Mouse (Mus musculus) left cerebral cortex, adult 11 months (tissue): ENCODE results near the gene Cacna2d4.

Source experiments
- DNase-seq: peaks from one replicate; pipeline ENCODE4 v3.0.0; 2022; ENCODE audit warnings: low spot score

Gene Cacna2d4

GRCm38 (mm10) chr6:119224451-119225195, 11.7 kb upstream of the Cacna2d4 start:
- no peak for DNase-seq

DNA sequence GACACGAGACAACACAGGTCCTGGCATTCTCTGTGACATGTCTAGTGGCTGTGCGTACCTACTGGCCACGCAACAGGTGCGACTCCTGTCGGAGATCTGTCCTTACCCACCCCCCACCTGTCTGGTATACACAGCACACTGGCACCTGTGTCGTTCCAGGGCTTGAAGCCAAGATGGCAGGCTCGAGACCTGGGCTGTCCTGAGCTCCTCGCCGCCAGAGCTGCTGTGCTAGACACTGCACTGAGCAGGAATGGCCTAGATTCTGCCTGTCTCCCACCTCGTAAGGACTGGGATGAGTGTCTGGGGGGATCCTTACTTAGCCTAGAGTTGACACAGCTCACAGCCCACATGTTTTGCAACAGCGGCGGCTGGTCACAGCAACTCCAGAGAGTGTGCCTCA, 11.1 kb upstream of the Cacna2d4 start:
- DNase-seq, result no peak

GRCm38 (mm10) chr6:119225731-119226130, 10.6 kb upstream of the Cacna2d4 start:
- DNase-seq, result no peak

DNA sequence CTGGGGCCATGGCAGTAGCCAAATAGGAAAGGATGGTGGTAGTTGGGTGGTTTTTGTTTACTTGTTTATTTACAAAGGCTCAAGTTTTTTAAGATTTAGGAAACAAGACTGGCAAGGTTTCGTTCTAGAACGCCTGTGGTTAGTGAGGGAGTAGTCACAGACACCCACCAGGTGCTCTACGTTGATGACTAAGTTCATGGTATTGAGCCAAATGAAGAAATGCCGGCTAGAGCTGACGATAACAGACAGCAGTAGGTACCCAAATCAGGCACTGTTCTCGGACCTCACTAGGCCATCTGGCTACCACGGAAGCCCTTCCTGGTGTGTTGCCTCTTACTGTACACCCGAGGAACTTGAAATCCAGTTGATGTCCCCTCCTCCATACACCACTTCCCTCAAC, 9.3 kb upstream of the Cacna2d4 start:
- DNase-seq, result no peak

DNA sequence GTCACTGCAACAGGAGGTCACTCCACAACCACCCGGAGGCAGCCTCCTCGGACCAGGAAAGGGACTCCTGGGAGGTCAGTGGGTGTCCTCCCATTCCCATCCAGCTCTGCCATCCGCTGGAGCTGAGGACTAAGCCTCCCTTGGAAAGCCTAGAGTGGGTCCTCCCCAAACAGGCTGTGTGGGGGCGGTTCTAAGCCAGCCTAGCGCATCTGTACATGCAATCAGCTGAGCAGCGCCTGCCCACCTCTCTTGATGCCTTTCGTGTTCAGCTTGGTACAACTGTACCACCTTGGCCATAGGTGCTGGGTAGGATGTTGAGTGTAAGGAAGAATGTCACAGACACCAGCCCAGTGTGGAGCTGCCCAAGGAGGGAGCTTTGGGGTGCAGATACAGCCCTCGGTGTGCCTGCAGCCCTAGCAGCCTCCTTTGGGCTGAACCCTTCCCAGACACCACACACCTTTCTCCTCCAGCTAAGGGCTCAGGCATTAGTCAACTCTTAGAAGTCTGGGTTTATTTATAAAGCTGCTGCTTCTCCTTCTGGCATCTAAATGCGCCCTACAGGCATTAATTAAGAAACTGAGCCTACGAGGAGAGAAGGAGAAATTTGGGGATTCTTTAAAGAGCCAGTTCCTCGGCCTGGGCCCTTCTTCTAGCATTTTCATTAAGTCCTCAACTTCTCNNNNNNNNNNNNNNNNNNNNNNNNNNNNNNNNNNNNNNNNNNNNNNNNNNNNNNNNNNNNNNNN, 7.3 kb upstream of the Cacna2d4 start:
- DNase-seq, result no peak

DNA sequence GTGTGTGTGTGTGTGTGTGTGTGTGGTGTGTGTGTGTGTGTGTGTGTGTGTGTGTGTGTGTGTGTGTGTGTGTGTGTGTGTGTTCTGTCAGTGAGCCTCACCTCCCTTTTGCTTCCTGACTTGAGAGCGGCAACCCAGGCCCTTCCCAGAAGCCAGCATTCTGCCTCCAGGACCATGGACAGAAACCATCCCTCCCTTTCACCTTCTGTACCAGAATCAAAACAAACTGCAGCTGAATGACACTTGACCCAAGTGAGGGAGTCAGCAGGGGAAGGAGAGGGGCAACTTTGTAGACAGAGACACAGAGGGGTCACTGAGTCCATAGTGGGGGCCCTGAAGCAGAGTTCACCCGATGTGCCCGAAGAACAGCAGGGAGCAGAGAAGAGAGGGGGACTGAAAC, 3.3 kb upstream of the Cacna2d4 start:
- DNase-seq, result no peak

- DNase-seq, result no peak
These were observed 885 bp upstream of the Cacna2d4 start for GRCm38 (mm10) chr6:119235441-119235840.

- DNase-seq, result no peak
These were observed 1.2 kb downstream of the Cacna2d4 start for GRCm38 (mm10) chr6:119237427-119237989.

- no peak for DNase-seq
These were observed 3.1 kb downstream of the Cacna2d4 start for GRCm38 (mm10) chr6:119239341-119240005.

DNA sequence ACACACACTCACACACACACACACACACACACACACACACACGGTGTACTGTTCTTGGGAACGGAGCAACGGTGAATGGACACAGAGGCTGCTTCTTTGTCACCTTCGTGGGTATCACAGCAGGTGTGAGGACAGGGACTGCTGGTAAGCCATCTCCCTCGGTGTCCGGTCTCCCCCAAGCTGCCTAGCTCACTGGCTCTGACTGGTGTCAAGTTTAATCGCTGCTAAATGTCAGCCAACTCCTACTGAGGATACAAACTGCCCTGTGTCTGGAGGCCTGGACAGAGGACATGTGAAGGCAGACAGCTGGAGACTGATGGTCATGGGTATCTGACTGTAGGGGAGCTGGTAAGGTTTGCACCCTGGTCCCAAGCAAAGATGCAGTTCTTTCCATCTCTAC, 3.9 kb downstream of the Cacna2d4 start:
- DNase-seq, result no peak

DNA sequence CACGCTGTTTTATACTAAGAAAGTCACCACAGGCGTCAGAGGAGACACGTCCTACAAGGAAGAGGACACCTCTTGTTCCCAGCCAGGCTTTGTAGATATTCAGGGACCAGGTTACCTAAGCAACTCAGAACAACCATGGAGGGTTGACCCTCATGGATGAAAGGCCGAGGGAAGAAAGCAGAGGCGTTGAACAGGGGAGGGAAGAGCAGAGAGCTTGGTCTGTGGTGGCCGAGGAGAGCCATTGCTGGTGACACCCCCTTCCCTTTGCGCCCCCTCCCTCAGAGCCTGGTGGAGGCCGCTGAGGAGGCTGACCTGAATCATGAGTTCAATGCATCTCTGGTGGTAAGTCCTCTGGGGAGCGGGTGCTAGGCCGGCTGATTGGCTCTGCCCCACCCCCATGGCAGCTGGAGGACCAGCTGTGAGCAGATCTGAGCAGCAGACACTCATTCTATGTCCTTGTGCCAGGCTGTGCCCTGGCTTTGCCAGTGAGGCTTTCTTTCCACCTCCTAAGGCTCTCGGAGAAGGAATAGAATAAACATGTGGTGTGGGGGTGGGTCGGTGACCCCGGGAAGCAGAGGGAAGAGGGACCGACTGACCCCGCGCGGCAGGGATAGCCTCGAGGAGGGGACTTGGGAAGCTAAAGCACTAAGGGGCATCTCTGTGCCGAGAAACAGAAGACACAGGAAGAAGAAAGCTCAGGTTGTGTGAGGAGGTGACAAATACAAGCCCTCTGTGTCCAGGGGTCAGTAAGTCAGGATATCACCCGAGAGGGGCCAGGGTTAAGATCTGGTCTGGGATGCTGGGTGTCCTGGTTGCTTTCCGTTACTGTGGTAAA, 4.8 kb downstream of the Cacna2d4 start:
- DNase-seq, result no peak

- no peak for DNase-seq
These were observed 9.8 kb downstream of the Cacna2d4 start for GRCm38 (mm10) chr6:119246082-119246481.

- DNase-seq, result no peak
These were observed 12.3 kb downstream of the Cacna2d4 start for GRCm38 (mm10) chr6:119248578-119248977.

DNA sequence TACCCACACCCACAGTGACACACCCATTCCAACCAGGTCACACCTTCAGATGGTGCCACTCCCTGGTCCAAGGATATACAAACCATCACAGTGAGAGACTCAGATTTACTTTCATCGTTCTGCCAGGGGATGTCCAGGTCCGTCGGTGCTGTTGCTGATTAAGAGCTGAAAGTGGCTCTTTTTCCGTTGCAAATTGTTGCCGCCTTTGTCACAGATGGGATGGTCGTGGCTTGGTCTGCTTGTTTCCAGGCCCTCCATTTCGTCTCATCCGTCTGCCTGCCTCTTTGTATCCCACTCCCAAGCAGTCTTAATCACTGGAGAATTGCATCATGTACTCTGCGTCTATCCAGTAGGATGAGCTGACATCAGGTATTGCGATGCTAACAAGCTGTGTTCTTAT, 13.4 kb downstream of the Cacna2d4 start:
- DNase-seq, result no peak

DNA sequence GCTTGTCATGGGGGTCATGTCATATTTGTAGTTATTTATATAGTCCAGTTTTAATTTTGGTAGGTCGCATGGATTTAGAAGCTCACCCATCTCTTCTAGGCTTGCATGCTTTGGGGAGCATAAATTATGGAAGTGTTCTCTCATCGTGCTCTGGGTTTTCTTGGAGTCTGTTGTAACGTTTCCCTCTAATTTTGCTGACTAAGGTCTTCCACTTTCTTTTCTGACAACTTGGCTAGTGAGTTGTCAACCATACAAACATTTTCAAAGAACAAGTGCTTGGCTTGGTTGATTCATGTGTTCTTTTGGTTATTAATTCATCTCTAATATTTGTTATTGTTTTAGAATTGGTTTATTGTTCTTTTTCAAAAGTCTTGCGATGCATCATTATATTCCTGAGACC, 15.4 kb downstream of the Cacna2d4 start:
- no peak for DNase-seq

GRCm38 (mm10) chr6:119276713-119277112, 40.4 kb downstream of the Cacna2d4 start:
- DNase-seq, result no peak

DNA sequence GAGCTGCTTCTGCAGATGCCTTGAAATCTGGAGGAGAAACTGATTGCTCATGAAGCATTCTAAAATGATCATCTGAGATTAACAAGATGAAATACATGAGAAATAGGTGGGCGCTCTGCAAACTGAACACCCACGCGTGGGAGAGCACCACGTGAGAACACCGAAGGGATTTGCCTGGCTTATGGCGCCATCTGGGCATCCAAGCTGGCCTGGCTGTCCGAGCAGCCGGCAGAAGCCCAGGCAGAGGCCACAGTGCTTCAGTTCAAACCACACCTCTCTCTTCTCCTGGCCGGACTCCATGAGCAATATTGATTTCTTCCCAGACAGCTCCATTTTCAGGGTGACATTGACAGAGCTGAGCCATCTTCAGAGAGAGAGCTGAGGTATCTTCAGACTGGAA, 44.4 kb downstream of the Cacna2d4 start:
- peak; percentile 57 for DNase-seq

GRCm38 (mm10) chr6:119301310-119301709, 65.0 kb downstream of the Cacna2d4 start:
- no peak for DNase-seq

DNA sequence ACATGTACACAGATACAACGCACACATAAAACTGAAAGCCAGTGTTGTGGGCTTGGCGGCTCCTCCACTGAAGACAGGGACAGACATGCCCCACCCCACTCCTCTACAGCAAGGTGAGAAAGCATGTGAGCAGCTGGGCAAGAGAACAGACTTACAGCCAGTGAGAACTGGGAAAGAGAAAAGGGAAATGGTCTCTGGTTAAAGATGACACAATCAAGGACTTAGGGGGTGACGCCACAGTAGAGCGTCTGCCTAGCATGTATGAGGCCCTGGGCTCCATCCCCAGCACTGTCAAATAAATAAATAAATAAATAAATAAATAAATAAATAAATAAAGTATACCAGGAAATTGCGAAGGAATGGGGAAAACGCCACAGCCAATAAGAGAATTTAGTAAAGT, 67.0 kb downstream of the Cacna2d4 start:
- no peak for DNase-seq

DNA sequence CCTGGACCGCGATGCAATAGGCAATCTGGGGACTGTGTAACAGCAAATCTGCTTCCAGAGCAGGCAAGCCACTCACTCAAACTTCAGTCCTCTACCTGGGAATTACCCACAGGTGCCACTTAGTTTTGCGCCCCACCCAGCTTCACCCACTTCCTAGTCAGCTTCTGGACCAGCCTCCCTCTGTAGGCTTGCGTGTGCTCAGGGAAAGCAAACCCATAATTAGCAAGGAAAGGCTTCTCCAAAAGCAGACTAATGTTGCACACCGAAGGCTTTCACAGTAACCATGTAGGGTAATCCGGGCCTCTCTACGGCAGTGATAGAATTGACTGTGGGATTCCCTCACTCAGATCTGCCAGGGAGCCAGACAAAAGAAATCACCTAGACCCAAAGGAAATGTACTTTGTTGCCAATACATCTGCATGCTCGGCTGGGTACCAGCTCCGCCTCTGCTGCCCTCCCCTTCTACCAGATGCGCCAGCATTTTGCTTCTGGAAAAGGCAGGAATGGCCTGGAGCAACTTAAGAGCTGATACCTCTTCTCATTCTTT, 71.6 kb downstream of the Cacna2d4 start:
- no peak for DNase-seq

DNA sequence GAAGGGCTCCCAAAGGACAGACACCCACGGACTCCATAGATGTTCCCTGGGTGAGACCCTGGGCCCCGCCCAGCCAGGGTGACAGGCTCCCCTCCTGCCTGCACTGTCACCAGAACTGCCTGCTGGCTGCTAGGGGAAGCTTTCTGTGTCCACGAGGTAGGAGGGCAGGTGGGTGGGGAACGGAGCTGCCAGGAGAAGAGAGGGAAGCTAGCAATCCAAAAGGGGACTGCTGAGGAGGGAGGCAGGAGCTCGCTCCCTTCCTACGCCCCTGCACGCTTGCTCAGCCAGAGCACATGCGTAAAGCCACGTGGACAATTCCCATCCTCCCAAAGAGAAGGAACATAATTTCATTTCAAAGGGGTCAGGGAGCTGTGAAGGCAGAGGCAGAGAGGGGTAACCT, 73.8 kb downstream of the Cacna2d4 start:
- peak; percentile 71 for DNase-seq

GRCm38 (mm10) chr6:119312381-119312780, 76.1 kb downstream of the Cacna2d4 start:
- no peak for DNase-seq
